Mouse (Mus musculus) testis, postnatal 10 days (tissue): Measurements from ENCODE around the gene Trak2.
A peak's percentile ranks its signal among the peaks of the same experiment; 100 is the strongest.
"Not testable (repeated sequence)": the region's sequence is repeated elsewhere in the genome, so short reads cannot be mapped to it uniquely, and the experiment has no call there.

Experiments used
- DNase-seq: peaks from one replicate; pipeline ENCODE4 v3.0.0; 2021; ENCODE audit warnings: low spot score

Gene Trak2

DNA sequence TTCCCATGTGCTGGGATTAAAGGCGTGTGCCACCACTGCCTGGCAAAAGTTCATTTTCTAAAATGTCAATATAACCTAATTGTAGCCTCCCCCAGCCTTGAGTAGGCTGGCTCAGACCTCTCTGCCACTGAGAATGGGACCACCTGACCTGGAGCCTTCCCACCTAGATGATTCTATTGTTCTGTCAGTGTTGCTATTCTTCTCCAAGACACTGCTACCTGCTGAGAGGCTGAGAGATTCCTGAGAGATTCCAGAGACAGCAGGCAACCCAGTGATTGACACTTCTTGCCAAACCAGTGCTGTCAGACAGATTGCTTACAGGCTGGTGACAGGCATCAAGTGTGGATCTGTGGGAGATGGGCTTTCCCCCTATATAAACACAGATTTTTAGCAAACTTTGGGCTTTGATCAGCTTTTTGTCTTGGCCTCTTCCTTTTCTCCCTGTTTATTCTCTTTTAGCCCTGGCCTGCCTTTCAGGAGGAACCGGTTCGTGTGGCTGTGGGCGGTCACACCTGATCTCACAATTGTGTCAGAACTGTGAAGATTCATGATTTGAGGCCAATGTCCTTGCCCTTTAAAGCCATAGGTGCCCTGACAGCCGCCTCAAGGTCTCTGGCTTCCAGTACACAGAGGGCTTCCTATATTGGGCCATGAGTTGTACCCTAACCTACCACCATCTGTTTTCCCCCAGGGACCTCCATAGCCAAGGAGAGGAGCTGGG, 83.2 kb downstream of the Trak2 start:
- no peak for DNase-seq

DNA sequence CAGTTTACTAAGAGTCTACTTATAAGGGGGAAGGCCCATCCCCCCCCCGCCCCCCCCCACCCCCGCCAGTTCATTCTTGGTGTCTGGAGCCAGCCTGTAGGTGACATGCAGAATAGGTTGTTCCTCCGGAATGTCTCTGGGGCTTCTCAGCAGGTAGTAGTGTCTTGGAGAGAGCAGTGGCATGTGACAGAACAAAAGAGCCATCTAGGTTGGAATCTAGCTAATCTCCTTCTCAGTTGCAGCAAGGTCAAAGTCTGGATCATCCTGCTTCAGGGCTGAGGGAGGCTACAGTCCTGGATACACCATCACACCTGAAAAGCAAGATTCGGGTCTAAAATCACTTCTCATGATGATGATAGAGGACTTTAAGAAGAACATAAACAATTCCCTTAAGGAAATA, 87.6 kb downstream of the Trak2 start:
- DNase-seq, result peak; percentile 15

DNA sequence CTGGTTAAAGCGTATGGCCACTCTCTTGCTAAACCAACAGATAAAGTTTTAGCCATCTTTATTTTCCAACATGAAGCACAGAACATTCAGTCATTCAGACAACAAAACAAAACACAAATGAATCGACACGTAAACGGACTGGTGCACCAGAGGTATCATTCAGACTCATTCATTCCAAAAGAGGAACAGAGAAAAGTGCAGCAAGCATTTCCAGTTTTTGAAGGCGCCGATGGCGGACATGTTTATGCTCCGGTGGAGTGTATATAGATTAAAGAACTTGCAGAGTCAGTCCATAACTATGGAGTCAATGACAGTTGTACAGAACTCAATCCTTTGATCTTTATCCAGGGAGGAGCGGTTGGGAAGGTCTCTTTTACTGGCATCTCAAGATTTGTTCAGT, 90.0 kb downstream of the Trak2 start:
- DNase-seq, result peak; percentile 5

DNA sequence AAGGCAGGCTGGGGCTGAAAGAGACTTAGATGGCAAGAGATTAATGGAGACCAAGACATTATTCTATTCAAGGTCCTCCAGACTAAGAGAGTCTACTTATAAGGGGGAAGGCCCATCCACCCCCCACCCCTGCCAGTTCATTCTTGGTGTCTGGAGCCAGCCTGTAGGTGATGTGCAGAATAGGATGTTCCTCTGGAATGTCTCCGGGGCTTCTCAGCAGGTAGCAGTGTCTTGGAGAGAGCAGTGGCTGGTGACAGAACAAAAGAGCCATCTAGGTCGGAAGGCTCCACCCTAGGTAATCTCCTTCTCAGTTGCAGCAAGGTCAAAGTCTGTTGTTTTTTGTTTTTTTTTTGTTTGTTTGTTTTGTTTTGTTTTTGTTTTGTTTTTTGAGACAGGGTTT, 93.9 kb downstream of the Trak2 start:
- DNase-seq, result peak; percentile 16

DNA sequence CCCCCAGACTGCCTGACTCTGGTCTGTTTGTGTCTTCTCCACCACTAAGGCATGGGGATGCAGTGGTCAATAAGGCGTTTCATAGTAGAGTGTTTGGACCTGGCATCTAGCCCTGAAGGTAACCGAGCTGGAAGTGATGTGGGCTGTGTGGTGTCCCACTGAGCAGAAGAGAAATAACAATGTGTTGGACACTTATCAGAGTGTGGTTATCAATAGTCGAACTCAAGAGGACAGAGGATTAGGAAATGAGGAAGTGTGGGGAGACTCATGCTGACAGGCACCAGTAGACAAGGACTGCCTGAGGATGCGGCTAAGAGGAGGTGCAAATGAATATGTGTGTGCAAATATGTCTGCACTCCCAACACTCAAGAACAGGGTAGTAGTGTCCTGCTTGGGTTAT, 96.7 kb downstream of the Trak2 start:
- peak; percentile 28 for DNase-seq

DNA sequence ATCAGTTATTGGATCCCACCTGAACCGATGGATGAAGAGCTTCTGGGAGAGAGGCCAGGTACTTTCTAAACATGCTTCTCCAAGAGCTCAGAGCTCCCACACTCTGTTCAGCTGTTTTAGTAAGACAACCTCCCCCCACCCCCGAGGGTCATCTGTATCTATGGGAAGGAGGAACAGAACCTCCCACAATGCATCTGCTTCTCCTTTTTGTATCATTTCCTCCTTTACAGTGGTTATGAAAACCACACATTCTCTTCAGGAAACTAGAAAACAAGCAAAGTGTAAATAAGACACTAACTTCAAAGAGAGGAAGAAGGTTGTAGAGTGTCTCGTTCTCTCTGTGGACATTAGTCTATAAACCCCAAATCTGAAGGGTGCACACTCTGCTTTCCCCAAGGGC, 112.6 kb downstream of the Trak2 start:
- DNase-seq, result not testable (repeated sequence)

DNA sequence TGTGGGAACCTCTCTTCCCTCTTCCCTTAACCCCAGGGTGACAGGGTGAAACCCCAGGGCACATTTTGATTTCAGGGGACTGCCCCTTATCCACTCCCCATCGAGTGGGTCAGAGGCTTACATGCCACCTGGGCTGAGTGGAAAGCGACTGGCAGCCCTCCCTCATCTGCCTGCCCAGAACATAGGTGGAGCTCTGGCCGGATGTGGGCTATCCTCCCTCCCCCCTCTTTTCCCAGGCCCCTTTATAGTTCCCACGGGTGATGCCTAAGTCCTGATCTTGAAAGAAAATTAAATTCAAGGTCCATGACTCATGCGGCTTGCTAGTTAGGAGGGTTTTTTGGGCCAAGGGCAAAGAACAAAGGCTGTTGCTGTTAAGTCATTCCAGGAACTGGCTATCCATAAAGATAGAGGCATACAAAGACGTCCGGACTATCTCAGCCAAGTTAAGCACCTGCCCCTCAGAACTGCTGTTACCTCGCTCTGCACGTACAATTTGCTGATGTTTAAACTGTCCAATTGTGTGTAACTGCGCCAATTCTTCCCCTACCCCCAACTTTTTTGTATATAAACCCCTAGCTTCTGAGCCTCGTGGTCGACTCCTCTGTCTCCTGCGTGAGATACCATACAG, 113.4 kb downstream of the Trak2 start:
- peak; percentile 55 for DNase-seq

DNA sequence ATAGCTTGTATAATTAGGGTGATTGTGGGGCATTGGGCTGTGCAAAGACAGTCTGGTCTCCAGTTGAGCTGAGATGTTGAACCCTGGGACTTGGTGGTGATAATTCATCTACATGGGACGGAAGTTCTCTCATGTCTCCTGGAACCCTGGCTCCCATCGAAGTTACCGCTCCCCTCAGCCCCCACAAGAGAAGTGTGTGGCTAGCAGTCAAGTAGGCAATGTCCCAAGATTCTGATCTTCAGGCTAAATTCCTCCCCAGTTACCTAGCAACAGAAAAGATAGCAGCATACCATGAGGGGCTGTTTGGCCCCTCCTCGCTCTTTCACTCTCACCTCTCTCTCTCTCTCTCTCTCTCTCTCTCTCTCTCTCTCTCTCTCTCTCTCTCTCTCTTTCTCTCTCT, 114.1 kb downstream of the Trak2 start:
- DNase-seq, result not testable (repeated sequence)

DNA sequence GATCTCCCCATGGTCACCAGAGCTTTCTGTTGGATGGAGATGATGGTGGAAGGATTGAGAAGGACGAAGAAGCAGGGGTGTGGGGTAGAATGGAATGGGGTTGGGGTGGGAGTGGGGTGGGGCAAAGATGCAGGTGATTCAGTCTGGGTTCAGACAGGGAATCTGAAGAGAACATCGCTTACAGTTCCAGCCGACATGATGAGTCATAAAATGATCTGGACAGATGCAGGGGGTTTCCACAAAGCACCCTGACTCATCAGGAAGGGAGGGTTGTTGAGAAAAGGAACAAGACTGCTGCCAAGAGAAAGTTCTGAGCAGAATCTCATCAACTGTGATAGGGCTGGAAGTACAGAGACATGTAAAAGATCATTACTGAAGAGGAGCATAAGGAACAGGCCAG, 116.4 kb downstream of the Trak2 start:
- DNase-seq, result not testable (repeated sequence)
